Comparison of ENCODE assay signal across 9 mouse cellular contexts in the genomic region with DNA sequence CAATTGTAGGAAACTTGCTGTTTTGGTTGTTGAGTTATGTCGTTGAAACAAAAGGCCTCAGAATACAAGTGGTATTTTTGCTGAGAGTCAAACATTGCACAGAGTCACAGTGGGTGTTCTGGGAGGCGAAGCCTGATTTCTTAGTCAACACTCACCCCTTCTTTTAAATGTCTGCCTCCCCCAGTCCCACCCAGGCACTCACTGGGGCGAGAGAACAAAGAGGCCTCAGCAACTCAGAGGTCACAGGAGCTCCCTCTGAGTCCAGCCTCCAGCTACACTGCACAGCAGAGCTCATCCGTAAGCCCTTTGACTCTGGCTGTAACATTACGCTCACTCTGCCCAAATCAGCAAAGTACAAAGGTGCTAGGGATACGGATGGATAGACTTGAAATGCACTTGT.
DNase-seq lines count a peak whose midpoint lies in the region; ATAC-seq and TF ChIP-seq lines count a peak whose summit lies in the region.
"Had no signal": no experiment of that assay in that cellular context is flagged by ENCODE, and none has a peak within 500 bp of the region (broad histone marks: within the 10 kb centered on the region; RNA-seq: fewer than 3 reads in every experiment).

No protein-coding gene starts in this region.

- peak overlapping the region; percentile 21; the same call in 1 of the 2 replicates for H3K9ac ChIP-seq in heart, embryonic 14.5 days (ENCODE audit: low read length)
- H3K9ac ChIP-seq in midbrain, embryonic 11.5 days (ENCODE audit: low read length), result no peak overlapping the region
- H3K9ac ChIP-seq in midbrain, postnatal 0 days (replicated peaks; ENCODE audit: low read length, poor library complexity, severe bottlenecking), result no peak overlapping the region
- H3K9ac ChIP-seq in limb, embryonic 12.5 days (replicated peaks), result no peak overlapping the region

- H3K4me3 ChIP-seq in heart, embryonic 14.5 days (ENCODE audit: control insufficient read depth in 1 of 2, insufficient read depth in 1 of 2, low read depth in 1 of 2, low read length in 2 of 2), result no peak overlapping the region
- H3K4me3 ChIP-seq in midbrain, embryonic 11.5 days (ENCODE audit: low read depth, low read length), result no peak overlapping the region
- H3K4me3 ChIP-seq in midbrain, postnatal 0 days (ENCODE audit: low read depth, low read length), result no peak overlapping the region
- H3K4me3 ChIP-seq in limb, embryonic 12.5 days (replicated peaks), result no peak overlapping the region

- WGBS in heart, embryonic 14.5 days, result 33% methylated on average over 6 of the region's 6 CpGs
- WGBS in midbrain, embryonic 11.5 days, result 5% methylated on average over 6 of the region's 6 CpGs
- 27% methylated on average over 6 of the region's 6 CpGs for WGBS in midbrain, postnatal 0 days
- 50% methylated on average over 6 of the region's 6 CpGs for WGBS in limb, embryonic 12.5 days

- no peaks in the 10 kb centered on the region for H3K27me3 ChIP-seq in heart, embryonic 14.5 days (ENCODE audit: control insufficient read depth, insufficient read depth, low read length)
- no peaks in the 10 kb centered on the region for H3K27me3 ChIP-seq in midbrain, embryonic 11.5 days (ENCODE audit: control insufficient read depth, insufficient read depth, low read length)
- H3K27me3 ChIP-seq in midbrain, postnatal 0 days (ENCODE audit: insufficient read depth, low read length), result no peaks in the 10 kb centered on the region
- H3K27me3 ChIP-seq in limb, embryonic 12.5 days, result no peaks in the 10 kb centered on the region

- H3K27ac ChIP-seq in heart, embryonic 14.5 days (replicated peaks in 1 of 2; ENCODE audit: control insufficient read depth in 1 of 2, insufficient read depth in 1 of 2, low read depth in 2 of 2, low read length in 2 of 2), result peak overlapping the region; percentile 10 to 67; a peak in 3 of 4 replicates
- no peak overlapping the region for H3K27ac ChIP-seq in midbrain, embryonic 11.5 days (ENCODE audit: low read depth, low read length)
- no peak overlapping the region for H3K27ac ChIP-seq in midbrain, postnatal 0 days (ENCODE audit: low read depth, low read length)
- 0 out of 2 replicates have a peak overlapping the region, but pooled peaks have one; percentile 29 for H3K27ac ChIP-seq in limb, embryonic 12.5 days

- TF ChIP-seq CTCF in midbrain, postnatal 0 days (IDR thresholded peaks at IDR 0.05), result no peak

- no peak overlapping the region for H3K4me2 ChIP-seq in heart, embryonic 14.5 days (ENCODE audit: low read length)
- H3K4me2 ChIP-seq in midbrain, embryonic 11.5 days, result no peak overlapping the region
- no peak overlapping the region for H3K4me2 ChIP-seq in midbrain, postnatal 0 days (ENCODE audit: low read depth, low read length, poor library complexity, severe bottlenecking)
- no peak overlapping the region for H3K4me2 ChIP-seq in limb, embryonic 12.5 days

- intact Hi-C loops in heart, postnatal 25 days (cut with DNase I), result no loop called here

- no peak for DNase-seq in heart, postnatal 25 days (ENCODE audit: low spot score)
- peak; percentile 86 for DNase-seq in midbrain, embryonic 11.5 days (ENCODE audit: low spot score, missing footprints)
- no peak for DNase-seq in midbrain, postnatal 0 days (ENCODE audit: low spot score)
- DNase-seq in yolk sac, embryonic 10.5 days (ENCODE audit: low spot score), result peak; percentile 33
- no peak for DNase-seq in cerebellum, postnatal 4 days (ENCODE audit: low spot score in 2 of 2)
- DNase-seq in B cell, adult 2 months, result no peak
- DNase-seq: lung, postnatal 36 days had no signal

- peaks cover 16 to 44% of the 10 kb centered on the region in 2 experiments for H3K4me1 ChIP-seq in heart, embryonic 14.5 days (ENCODE audit: control insufficient read depth in 2 of 2, insufficient read depth in 2 of 2, low read length in 2 of 2)
- peaks cover 6% of the 10 kb centered on the region; the same call in 1 of the 2 replicates for H3K4me1 ChIP-seq in midbrain, embryonic 11.5 days (ENCODE audit: control insufficient read depth, insufficient read depth, low read length)
- no peaks in the 10 kb centered on the region for H3K4me1 ChIP-seq in midbrain, postnatal 0 days (ENCODE audit: insufficient read depth, low read length)
- H3K4me1 ChIP-seq in limb, embryonic 12.5 days (replicated peaks), result peaks cover 19% of the 10 kb centered on the region

- H3K36me3 ChIP-seq in heart, embryonic 14.5 days (ENCODE audit: control insufficient read depth, insufficient read depth, low read length), result no peaks in the 10 kb centered on the region
- no peaks in the 10 kb centered on the region for H3K36me3 ChIP-seq in midbrain, embryonic 11.5 days (ENCODE audit: control insufficient read depth, insufficient read depth, low read length)
- no peaks in the 10 kb centered on the region for H3K36me3 ChIP-seq in midbrain, postnatal 0 days (ENCODE audit: insufficient read depth, low read length)
- H3K36me3 ChIP-seq in limb, embryonic 12.5 days, result no peaks in the 10 kb centered on the region

- no peaks in the 10 kb centered on the region for H3K9me3 ChIP-seq in heart, embryonic 14.5 days (ENCODE audit: control insufficient read depth, low read length)
- H3K9me3 ChIP-seq in midbrain, embryonic 11.5 days (ENCODE audit: control insufficient read depth, low read length), result no peaks in the 10 kb centered on the region
- no peaks in the 10 kb centered on the region for H3K9me3 ChIP-seq in midbrain, postnatal 0 days (ENCODE audit: low read length)
- H3K9me3 ChIP-seq in limb, embryonic 12.5 days, result no peaks in the 10 kb centered on the region

- ATAC-seq in heart, embryonic 14.5 days (ENCODE audit: insufficient number of reproducible peaks, insufficient read depth, low FRiP score, low read depth), result no peak
- peak; percentile 83 for ATAC-seq in midbrain, embryonic 11.5 days (ENCODE audit: low FRiP score)
- no peak for ATAC-seq in midbrain, postnatal 0 days (ENCODE audit: low FRiP score)
- ATAC-seq in limb, embryonic 12.5 days (ENCODE audit: insufficient number of reproducible peaks, insufficient read depth, low FRiP score, low TSS enrichment, low read depth), result no peak

Comparison
In these comparisons a context has a peak if more than half of its experiments do, and no peak if none do; other contexts are left out.
1. DNase-seq: peak in midbrain, embryonic 11.5 days (single experiment) and yolk sac, embryonic 10.5 days (single experiment); none in heart, postnatal 25 days (single experiment), midbrain, postnatal 0 days (single experiment), cerebellum, postnatal 4 days (0 of 2) and B cell, adult 2 months (0 of 2).
2. H3K27ac ChIP-seq: peak in heart, embryonic 14.5 days (2 of 2) and limb, embryonic 12.5 days (single experiment); none in midbrain, embryonic 11.5 days (single experiment) and midbrain, postnatal 0 days (single experiment).